Mouse (Mus musculus) naive thymus-derived CD4-positive, alpha-beta T cell, adult 2 months (primary cell): ENCODE measurements around the gene Hs1bp3.

Experiments
- DNase-seq: peaks from one replicate; pipeline ENCODE4 v3.0.0-alpha.2; 2011; ENCODE audit warnings: low read depth

Gene Hs1bp3

GRCm38 (mm10) chr12:8301841-8302431 lies 11.3 kb upstream of the Hs1bp3 start, which contains the start of gene Gdf7:
Gene Gdf7, minus strand, starts transcription at chr12:8301954.
- DNase-seq: no peak

- DNase-seq: no peak
These were observed 8.0 kb upstream of the Hs1bp3 start for GRCm38 (mm10) chr12:8305258-8305657.

GRCm38 (mm10) chr12:8306432-8306831 lies 6.8 kb upstream of the Hs1bp3 start:
- peak; percentile 74 for DNase-seq

GRCm38 (mm10) chr12:8306910-8307309 lies 6.3 kb upstream of the Hs1bp3 start:
- peak; percentile 65 for DNase-seq

GRCm38 (mm10) chr12:8310992-8311391 lies 2.2 kb upstream of the Hs1bp3 start:
- DNase-seq: no peak

- no peak for DNase-seq
These were observed 966 bp upstream of the Hs1bp3 start for GRCm38 (mm10) chr12:8312266-8312665.

GRCm38 (mm10) chr12:8313773-8314172 lies 541 bp downstream of the Hs1bp3 start:
- DNase-seq: no peak

GRCm38 (mm10) chr12:8316541-8316940 lies 3.3 kb downstream of the Hs1bp3 start:
- DNase-seq: no peak

- DNase-seq: peak; percentile 75
These were observed 7.0 kb downstream of the Hs1bp3 start for GRCm38 (mm10) chr12:8320084-8320713.

GRCm38 (mm10) chr12:8321506-8321905 lies 8.3 kb downstream of the Hs1bp3 start:
- no peak for DNase-seq

- DNase-seq: no peak
These were observed 10.9 kb downstream of the Hs1bp3 start for GRCm38 (mm10) chr12:8324086-8324485.

GRCm38 (mm10) chr12:8325245-8325942 lies 12.2 kb downstream of the Hs1bp3 start:
- no peak for DNase-seq

- no peak for DNase-seq
These were observed 12.8 kb downstream of the Hs1bp3 start for GRCm38 (mm10) chr12:8325943-8326522.

GRCm38 (mm10) chr12:8326825-8327674 lies 13.8 kb downstream of the Hs1bp3 start:
- DNase-seq: peak; percentile 91

GRCm38 (mm10) chr12:8327675-8328053 lies 14.4 kb downstream of the Hs1bp3 start:
- DNase-seq: no peak

GRCm38 (mm10) chr12:8329236-8329635 lies 16.0 kb downstream of the Hs1bp3 start:
- no peak for DNase-seq

- DNase-seq: no peak
These were observed 18.4 kb downstream of the Hs1bp3 start for GRCm38 (mm10) chr12:8331489-8332173.

- no peak for DNase-seq
These were observed 18.9 kb downstream of the Hs1bp3 start for GRCm38 (mm10) chr12:8332174-8332542.

GRCm38 (mm10) chr12:8333617-8334016 lies 20.4 kb downstream of the Hs1bp3 start:
- no peak for DNase-seq

- no peak for DNase-seq
These were observed 21.0 kb downstream of the Hs1bp3 start for GRCm38 (mm10) chr12:8334261-8334660.

- no peak for DNase-seq
These were observed 22.3 kb downstream of the Hs1bp3 start for GRCm38 (mm10) chr12:8335503-8335902.
